Mouse (Mus musculus): Measurements from ENCODE around the gene Tmem53.

Gene Tmem53

DNA sequence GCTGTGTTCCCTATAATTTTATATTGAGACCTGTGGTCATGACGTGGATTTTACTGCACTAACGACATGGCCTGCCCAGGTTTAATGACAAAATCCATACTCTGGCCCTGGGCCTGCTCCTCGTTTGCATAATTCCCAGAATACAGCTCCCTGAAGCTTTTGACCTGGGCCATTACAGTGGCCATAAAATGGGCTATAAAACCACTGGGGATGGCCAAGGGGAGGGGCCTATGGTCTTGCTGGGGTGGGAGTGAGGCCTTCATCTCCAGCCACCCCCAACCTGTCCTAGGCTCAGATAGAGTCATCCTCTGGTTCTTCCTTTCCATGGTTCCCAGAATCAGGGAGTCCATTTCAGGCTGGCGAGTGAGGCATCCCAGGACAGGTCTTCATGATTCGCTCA, 60.1 kb downstream of the Tmem53 start:
- DNase-seq (ENCODE audit: extremely low read depth, insufficient read length, low spot score) = no peak

DNA sequence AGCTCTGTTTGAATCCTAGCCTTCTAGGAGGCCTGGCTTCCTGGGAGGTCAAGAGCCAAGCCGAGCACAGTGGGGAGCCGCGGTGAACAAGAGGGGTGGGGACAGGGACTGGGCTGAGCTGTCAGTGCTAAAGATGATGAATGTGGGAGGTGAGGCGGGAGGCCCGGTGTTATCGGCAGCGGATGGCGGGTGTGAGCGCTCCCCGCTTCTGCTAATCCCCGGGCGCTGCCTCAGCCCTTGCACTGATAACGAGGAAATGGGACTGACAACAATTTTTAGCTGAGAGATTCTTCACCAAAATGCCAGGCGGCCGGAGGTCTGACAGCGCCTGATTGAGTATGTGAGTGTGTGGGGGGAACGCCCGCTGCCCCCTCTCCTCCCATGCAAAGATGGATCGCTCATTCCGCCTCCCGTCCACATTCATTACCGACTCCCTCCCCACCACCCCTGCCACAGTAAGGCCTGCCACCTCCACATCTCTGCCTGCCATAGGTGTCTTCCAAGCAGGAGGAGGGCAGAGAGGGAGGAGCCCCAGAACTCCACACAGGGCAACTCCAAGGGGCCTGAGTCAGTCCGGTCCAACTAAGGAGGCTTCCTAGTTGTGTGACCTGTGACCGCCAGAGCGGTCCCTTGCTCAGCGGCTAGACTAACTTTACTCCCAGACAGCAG, 60.8 kb downstream of the Tmem53 start:
- DNase-seq (ENCODE audit: extremely low read depth, insufficient read length, low spot score) = no peak

GRCm38 (mm10) chr4:117313085-117313424, 61.3 kb downstream of the Tmem53 start:
- no peak for DNase-seq (ENCODE audit: extremely low read depth, insufficient read length, low spot score)

GRCm38 (mm10) chr4:117314849-117315500, 63.2 kb downstream of the Tmem53 start:
- DNase-seq (ENCODE audit: extremely low read depth, insufficient read length, low spot score) = no peak

GRCm38 (mm10) chr4:117316800-117317199, 65.0 kb downstream of the Tmem53 start:
- DNase-seq (ENCODE audit: extremely low read depth, insufficient read length, low spot score) = no peak

- DNase-seq (ENCODE audit: extremely low read depth, insufficient read length, low spot score) = no peak
Measured at GRCm38 (mm10) chr4:117317701-117318190, 66.0 kb downstream of the Tmem53 start.
